Mouse (Mus musculus): ENCODE results near the gene Hypk. TPM values are rescaled to one million over a fixed set of nuclear protein-coding genes. Genes with fewer than 3 reads are reported as not detected.

Gene Hypk
- 3.2 and 5.8 TPM in 2 replicates for polyA plus RNA-seq (2012; rRNA removed)

GRCm38 (mm10) chr2:121452990-121453389 lies at the start of gene Hypk:
TSS of gene Hypk (plus strand) at chr2:121453290.
- Histone ChIP-seq H3K27me3 (ENCODE audit: control insufficient read depth, insufficient read depth, low read length) (no peaks in the 10 kb centered on the region), H3K4me3 (ENCODE audit: extremely low read depth, insufficient read depth, insufficient read length) (no peak within 1 kb of the TSS), H3K27ac (ENCODE audit: insufficient read depth, low read length) (no peak within 1 kb of the TSS), H3K4me1 (ENCODE audit: control insufficient read depth, insufficient read depth, insufficient read length) (peaks cover 15% of the 10 kb centered on the region), H3K36me3 (ENCODE audit: control insufficient read depth, insufficient read depth, low read length) (peaks cover 10% of the 10 kb centered on the region)
- 72% methylated on average over 4 of the region's 4 CpGs for WGBS
- no peak for TF ChIP-seq POLR2A (IDR thresholded peaks at IDR 0.05; ENCODE audit: low read depth, low read length)
- no peak for TF ChIP-seq CTCF (IDR thresholded peaks at IDR 0.05; ENCODE audit: extremely low read depth, insufficient read depth, insufficient read length, insufficient replicate concordance)
- no peak for DNase-seq (ENCODE audit: low read depth in 1 of 2, low spot score in 2 of 2)

DNA sequence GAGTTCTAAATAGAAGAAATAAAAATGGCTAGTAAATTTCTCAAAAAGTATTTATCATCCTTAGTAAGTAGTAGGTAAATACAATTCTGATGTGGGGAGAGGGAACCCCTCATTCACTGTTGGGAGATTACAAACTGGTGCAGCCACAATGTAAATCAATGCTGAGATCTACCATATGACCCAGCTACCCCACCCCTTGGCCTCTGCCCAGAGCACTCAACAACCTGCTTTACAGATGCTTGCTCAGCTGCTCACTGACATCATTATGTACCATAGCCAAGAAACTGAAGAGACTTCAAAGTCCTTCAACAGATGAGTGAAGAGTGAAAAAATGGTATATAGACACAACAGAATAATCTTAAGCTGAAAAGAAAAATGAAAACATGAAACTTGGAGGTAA lies 49.8 kb upstream of the Hypk start:
- no peak for TF ChIP-seq CTCF (IDR thresholded peaks at IDR 0.05; ENCODE audit: extremely low read depth, insufficient read depth, insufficient read length, insufficient replicate concordance)
- no peak for TF ChIP-seq POLR2A (IDR thresholded peaks at IDR 0.05; ENCODE audit: low read depth, low read length)
- no peak for DNase-seq (ENCODE audit: low read depth in 1 of 2, low spot score in 2 of 2)

DNA sequence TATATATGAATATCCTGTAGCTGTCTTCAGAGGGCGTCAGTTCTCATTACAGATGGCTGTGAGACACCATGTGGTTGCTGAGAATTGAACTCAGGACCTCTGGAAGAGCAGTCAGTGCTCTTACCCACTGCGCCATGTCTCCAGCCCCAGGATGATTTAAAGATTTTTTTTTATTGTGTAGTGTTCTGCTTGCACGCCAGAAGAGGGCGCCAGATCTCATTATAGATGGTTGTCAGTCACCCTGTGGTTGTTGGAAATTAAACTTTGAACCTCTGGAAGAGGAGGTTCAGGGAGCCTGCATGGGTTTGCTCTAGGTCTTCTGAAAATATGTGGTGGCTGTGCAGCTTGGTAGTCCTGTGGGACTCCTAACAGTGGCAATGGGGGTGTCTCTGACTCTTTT lies 44.9 kb upstream of the Hypk start:
- Histone ChIP-seq H3K4me3 (ENCODE audit: extremely low read depth, insufficient read depth, insufficient read length) (no peak overlapping the region), H3K27ac (ENCODE audit: insufficient read depth, low read length) (no peak overlapping the region), H3K36me3 (ENCODE audit: control insufficient read depth, insufficient read depth, low read length) (no peaks in the 10 kb centered on the region), H3K27me3 (ENCODE audit: control insufficient read depth, insufficient read depth, low read length) (no peaks in the 10 kb centered on the region), H3K4me1 (ENCODE audit: control insufficient read depth, insufficient read depth, insufficient read length) (no peaks in the 10 kb centered on the region)
- peak; percentile 41 to 45 for DNase-seq (ENCODE audit: low read depth in 1 of 2, low spot score in 2 of 2)
- WGBS, result 44% methylated on average over 4 of the region's 4 CpGs
- TF ChIP-seq CTCF (IDR thresholded peaks at IDR 0.05; ENCODE audit: extremely low read depth, insufficient read depth, insufficient read length, insufficient replicate concordance) (0 out of 2 replicates have a peak, but pooled peaks have one; percentile 11), POLR2A (IDR thresholded peaks at IDR 0.05; ENCODE audit: low read depth, low read length) (no peak)

More for the DNA sequence above, 49.8 kb upstream of the Hypk start:
- Histone ChIP-seq H3K4me1 (ENCODE audit: control insufficient read depth, insufficient read depth, insufficient read length) (no peaks in the 10 kb centered on the region), H3K27ac (ENCODE audit: insufficient read depth, low read length) (no peak overlapping the region), H3K4me3 (ENCODE audit: extremely low read depth, insufficient read depth, insufficient read length) (no peak overlapping the region), H3K27me3 (ENCODE audit: control insufficient read depth, insufficient read depth, low read length) (no peaks in the 10 kb centered on the region), H3K36me3 (ENCODE audit: control insufficient read depth, insufficient read depth, low read length) (no peaks in the 10 kb centered on the region)

DNA sequence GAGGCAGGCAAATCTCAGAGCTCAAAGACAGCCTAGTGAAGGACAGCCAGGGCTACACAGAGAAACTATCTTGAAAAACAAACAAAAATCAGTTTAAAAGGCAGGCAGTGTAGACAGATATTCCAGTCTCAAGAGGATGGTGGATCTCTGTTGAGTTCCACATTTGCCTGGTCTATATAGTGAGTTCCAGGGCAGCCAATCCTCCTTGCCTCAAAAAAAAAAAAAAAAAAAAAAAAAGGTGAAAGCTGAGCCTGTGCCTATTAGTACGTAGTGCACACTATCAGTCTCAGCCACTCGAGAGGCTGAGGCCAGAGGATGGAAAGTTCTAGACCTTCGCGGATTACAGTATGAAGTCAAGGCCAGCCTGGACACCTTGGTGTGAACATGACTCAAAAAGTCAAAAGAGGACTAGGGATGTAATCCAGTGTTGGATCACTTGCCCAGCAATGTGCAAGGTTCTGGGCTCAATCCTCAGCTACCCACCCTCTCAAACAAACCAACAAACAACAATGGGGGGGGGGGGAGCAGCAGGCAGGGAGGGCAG lies 40.2 kb upstream of the Hypk start:
- no peak for TF ChIP-seq CTCF (IDR thresholded peaks at IDR 0.05; ENCODE audit: extremely low read depth, insufficient read depth, insufficient read length, insufficient replicate concordance)
- TF ChIP-seq POLR2A (IDR thresholded peaks at IDR 0.05; ENCODE audit: low read depth, low read length), result no peak
- peak; percentile 5 to 15 for DNase-seq (ENCODE audit: low read depth in 1 of 2, low spot score in 2 of 2)
- no peaks in the 10 kb centered on the region for H3K27me3 ChIP-seq (ENCODE audit: control insufficient read depth, insufficient read depth, low read length)
- no peaks in the 10 kb centered on the region; the same call in 1 of the 2 replicates for H3K4me1 ChIP-seq (ENCODE audit: control insufficient read depth, insufficient read depth, insufficient read length)
- H3K36me3 ChIP-seq (ENCODE audit: control insufficient read depth, insufficient read depth, low read length), result peaks cover 3% of the 10 kb centered on the region; the same call in 1 of the 2 replicates
- peak overlapping the region; percentile 100 for H3K4me3 ChIP-seq (ENCODE audit: extremely low read depth, insufficient read depth, insufficient read length)
- WGBS, result 5% methylated on average over 4 of the region's 4 CpGs
- peak overlapping the region; percentile 91 for H3K27ac ChIP-seq (ENCODE audit: insufficient read depth, low read length)

- H3K4me1 ChIP-seq (ENCODE audit: control insufficient read depth, insufficient read depth, insufficient read length), result no peaks in the 10 kb centered on the region; the same call in 1 of the 2 replicates
- no peaks in the 10 kb centered on the region for H3K27me3 ChIP-seq (ENCODE audit: control insufficient read depth, insufficient read depth, low read length)
- WGBS, result under 1% methylated on average over 68 of the region's 68 CpGs
- peak; percentile 74 to 93 for DNase-seq (ENCODE audit: low read depth in 1 of 2, low spot score in 2 of 2)
- peak within 1 kb of the TSS; percentile 100 for H3K4me3 ChIP-seq (ENCODE audit: extremely low read depth, insufficient read depth, insufficient read length)
- H3K36me3 ChIP-seq (ENCODE audit: control insufficient read depth, insufficient read depth, low read length), result peaks cover 3% of the 10 kb centered on the region; the same call in 1 of the 2 replicates
- H3K27ac ChIP-seq (ENCODE audit: insufficient read depth, low read length), result peak within 1 kb of the TSS; percentile 96
- TF ChIP-seq CTCF (IDR thresholded peaks at IDR 0.05; ENCODE audit: extremely low read depth, insufficient read depth, insufficient read length, insufficient replicate concordance), result no peak
- TF ChIP-seq POLR2A (IDR thresholded peaks at IDR 0.05; ENCODE audit: low read depth, low read length), result peak; percentile 96
These were observed 39.6 kb upstream of the Hypk start, which contains the start of the genes Pdia3 and Catsper2 for GRCm38 (mm10) chr2:121413387-121414042. TSS of gene Pdia3 (plus strand) at chr2:121413775. TSS of gene Catsper2 (minus strand) at chr2:121413792.

DNA sequence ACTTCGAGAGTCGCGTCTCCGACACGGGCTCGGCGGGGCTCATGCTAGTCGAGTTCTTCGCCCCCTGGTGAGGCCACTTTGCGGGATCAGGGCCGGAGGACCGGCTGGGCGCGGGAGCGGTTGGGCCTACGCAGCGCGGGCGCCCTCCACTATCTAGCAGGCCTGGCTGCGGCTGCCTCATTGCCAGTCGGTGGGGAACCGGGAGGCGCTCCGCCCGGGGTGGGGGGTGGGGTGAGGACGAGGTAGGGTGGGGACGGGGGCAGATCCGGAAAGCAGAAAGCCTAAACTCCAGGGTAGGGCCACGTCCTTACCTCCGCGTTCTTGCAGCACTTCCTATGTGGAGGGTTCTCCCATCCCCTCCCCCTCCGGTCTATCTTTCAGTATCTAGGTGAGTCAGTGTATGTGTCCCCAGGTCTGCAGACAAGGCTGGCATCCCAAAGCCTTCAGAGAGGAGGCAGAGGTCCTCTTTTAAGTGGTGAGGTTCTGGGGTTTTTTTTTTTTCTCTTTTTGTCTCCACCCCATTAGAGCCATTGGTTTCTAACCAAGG lies 38.9 kb upstream of the Hypk start:
- H3K27ac ChIP-seq (ENCODE audit: insufficient read depth, low read length), result peak overlapping the region; percentile 96
- no peaks in the 10 kb centered on the region for H3K27me3 ChIP-seq (ENCODE audit: control insufficient read depth, insufficient read depth, low read length)
- TF ChIP-seq CTCF (IDR thresholded peaks at IDR 0.05; ENCODE audit: extremely low read depth, insufficient read depth, insufficient read length, insufficient replicate concordance) (no peak), POLR2A (IDR thresholded peaks at IDR 0.05; ENCODE audit: low read depth, low read length) (no peak)
- H3K4me3 ChIP-seq (ENCODE audit: extremely low read depth, insufficient read depth, insufficient read length), result peak overlapping the region; percentile 100
- no peaks in the 10 kb centered on the region; the same call in 1 of the 2 replicates for H3K4me1 ChIP-seq (ENCODE audit: control insufficient read depth, insufficient read depth, insufficient read length)
- H3K36me3 ChIP-seq (ENCODE audit: control insufficient read depth, insufficient read depth, low read length), result peaks cover 3% of the 10 kb centered on the region; the same call in 1 of the 2 replicates
- peak; percentile 7 to 38 for DNase-seq (ENCODE audit: low read depth in 1 of 2, low spot score in 2 of 2)
- under 1% methylated on average over 32 of the region's 32 CpGs for WGBS
